Mouse (Mus musculus): ENCODE results near the gene Timm44. TPM values are rescaled to one million over a fixed set of nuclear protein-coding genes. Genes with fewer than 3 reads are reported as not detected.
A peak's percentile ranks its signal among the peaks of the same experiment; 100 is the strongest.

Gene Timm44
- polyA plus RNA-seq, 1 experiment from 2014 or later, result 105 TPM

GRCm38 (mm10) chr8:4292738-4293137, 17.0 kb upstream of the Timm44 start:
- no peaks in the 10 kb centered on the region for H3K27me3 ChIP-seq (replicated peaks; ENCODE audit: control insufficient read depth, insufficient read depth, low read length)
- WGBS, result 91% methylated on average over 5 of the region's 5 CpGs
- no peaks in the 10 kb centered on the region for H3K4me1 ChIP-seq (replicated peaks; ENCODE audit: control insufficient read depth, insufficient read depth, low read length)
- no peak overlapping the region for H3K4me2 ChIP-seq
- ATAC-seq (replicated peaks; ENCODE audit: low FRiP score) (no peak), DNase-seq (ENCODE audit: low spot score) (no peak)
- no peak overlapping the region for H3K4me3 ChIP-seq (ENCODE audit: low read depth, low read length)
- peaks cover 43% of the 10 kb centered on the region for H3K36me3 ChIP-seq (ENCODE audit: control insufficient read depth, insufficient read depth, low read length)
- H3K9ac ChIP-seq (ENCODE audit: low read depth, low read length), result no peak overlapping the region
- no peaks in the 10 kb centered on the region for H3K9me3 ChIP-seq (ENCODE audit: control insufficient read depth, low read length)
- H3K27ac ChIP-seq (ENCODE audit: low read depth, low read length), result no peak overlapping the region

- DNase-seq (ENCODE audit: low spot score) (no peak), ATAC-seq (replicated peaks; ENCODE audit: low FRiP score) (no peak)
- Histone ChIP-seq H3K27me3 (replicated peaks; ENCODE audit: control insufficient read depth, insufficient read depth, low read length) (no peaks in the 10 kb centered on the region), H3K9ac (ENCODE audit: low read depth, low read length) (peak overlapping the region; percentile 90), H3K9me3 (ENCODE audit: control insufficient read depth, low read length) (no peaks in the 10 kb centered on the region), H3K36me3 (ENCODE audit: control insufficient read depth, insufficient read depth, low read length) (peaks cover 17% of the 10 kb centered on the region), H3K27ac (ENCODE audit: low read depth, low read length) (peak overlapping the region; percentile 75), H3K4me2 (peak overlapping the region; percentile 83), H3K4me1 (replicated peaks; ENCODE audit: control insufficient read depth, insufficient read depth, low read length) (peaks cover 5% of the 10 kb centered on the region), H3K4me3 (ENCODE audit: low read depth, low read length) (peak overlapping the region; percentile 76)
- 26% methylated on average over 9 of the region's 9 CpGs for WGBS
These were observed 375 bp upstream of the Timm44 start for GRCm38 (mm10) chr8:4276111-4276465.

- H3K27ac ChIP-seq (ENCODE audit: low read depth, low read length), result no peak overlapping the region
- no peak for DNase-seq (ENCODE audit: low spot score)
- 93% methylated on average over 6 of the region's 6 CpGs for WGBS
- no peak overlapping the region for H3K9ac ChIP-seq (ENCODE audit: low read depth, low read length)
- H3K4me2 ChIP-seq, result no peak overlapping the region
- H3K27me3 ChIP-seq (replicated peaks; ENCODE audit: control insufficient read depth, insufficient read depth, low read length), result no peaks in the 10 kb centered on the region
- peaks cover under 1% of the 10 kb centered on the region for H3K4me1 ChIP-seq (replicated peaks; ENCODE audit: control insufficient read depth, insufficient read depth, low read length)
- H3K36me3 ChIP-seq (ENCODE audit: control insufficient read depth, insufficient read depth, low read length), result peaks cover 62% of the 10 kb centered on the region
- H3K9me3 ChIP-seq (ENCODE audit: control insufficient read depth, low read length), result no peaks in the 10 kb centered on the region
- H3K4me3 ChIP-seq (ENCODE audit: low read depth, low read length), result no peak overlapping the region
- ATAC-seq (replicated peaks; ENCODE audit: low FRiP score), result no peak
These were observed 6.1 kb downstream of the Timm44 start for GRCm38 (mm10) chr8:4269609-4270008.

- H3K27ac ChIP-seq (ENCODE audit: low read depth, low read length), result no peak overlapping the region
- H3K4me1 ChIP-seq (replicated peaks; ENCODE audit: control insufficient read depth, insufficient read depth, low read length), result no peaks in the 10 kb centered on the region
- H3K4me2 ChIP-seq, result no peak overlapping the region
- H3K36me3 ChIP-seq (ENCODE audit: control insufficient read depth, insufficient read depth, low read length), result peaks cover 57% of the 10 kb centered on the region
- DNase-seq (ENCODE audit: low spot score) (no peak), ATAC-seq (replicated peaks; ENCODE audit: low FRiP score) (peak; percentile 68)
- H3K9ac ChIP-seq (ENCODE audit: low read depth, low read length), result no peak overlapping the region
- no peak overlapping the region for H3K4me3 ChIP-seq (ENCODE audit: low read depth, low read length)
- H3K27me3 ChIP-seq (replicated peaks; ENCODE audit: control insufficient read depth, insufficient read depth, low read length), result no peaks in the 10 kb centered on the region
- no peaks in the 10 kb centered on the region for H3K9me3 ChIP-seq (ENCODE audit: control insufficient read depth, low read length)
- 85% methylated on average over 15 of the region's 15 CpGs for WGBS
These were observed 8.1 kb downstream of the Timm44 start for GRCm38 (mm10) chr8:4267627-4268026.

GRCm38 (mm10) chr8:4265160-4265914, 10.4 kb downstream of the Timm44 start:
- DNase-seq (ENCODE audit: low spot score), result no peak
- Histone ChIP-seq H3K36me3 (ENCODE audit: control insufficient read depth, insufficient read depth, low read length) (peaks cover 60% of the 10 kb centered on the region), H3K9ac (ENCODE audit: low read depth, low read length) (no peak overlapping the region), H3K4me3 (ENCODE audit: low read depth, low read length) (no peak overlapping the region), H3K27ac (ENCODE audit: low read depth, low read length) (no peak overlapping the region), H3K9me3 (ENCODE audit: control insufficient read depth, low read length) (no peaks in the 10 kb centered on the region), H3K27me3 (replicated peaks; ENCODE audit: control insufficient read depth, insufficient read depth, low read length) (no peaks in the 10 kb centered on the region), H3K4me2 (no peak overlapping the region), H3K4me1 (replicated peaks; ENCODE audit: control insufficient read depth, insufficient read depth, low read length) (no peaks in the 10 kb centered on the region)
- WGBS, result 92% methylated on average over 15 of the region's 15 CpGs
- ATAC-seq (replicated peaks; ENCODE audit: low FRiP score), result no peak

- WGBS, result 85% methylated on average over 8 of the region's 8 CpGs
- Histone ChIP-seq H3K27me3 (replicated peaks; ENCODE audit: control insufficient read depth, insufficient read depth, low read length) (no peaks in the 10 kb centered on the region), H3K9ac (ENCODE audit: low read depth, low read length) (no peak overlapping the region), H3K9me3 (ENCODE audit: control insufficient read depth, low read length) (no peaks in the 10 kb centered on the region), H3K4me2 (no peak overlapping the region), H3K27ac (ENCODE audit: low read depth, low read length) (no peak overlapping the region), H3K36me3 (ENCODE audit: control insufficient read depth, insufficient read depth, low read length) (peaks cover 56% of the 10 kb centered on the region), H3K4me1 (replicated peaks; ENCODE audit: control insufficient read depth, insufficient read depth, low read length) (peaks cover 11% of the 10 kb centered on the region), H3K4me3 (ENCODE audit: low read depth, low read length) (no peak overlapping the region)
- ATAC-seq (replicated peaks; ENCODE audit: low FRiP score), result no peak
- no peak for DNase-seq (ENCODE audit: low spot score)
These were observed 12.5 kb downstream of the Timm44 start for GRCm38 (mm10) chr8:4263105-4263791.

GRCm38 (mm10) chr8:4259805-4260170, 15.9 kb downstream of the Timm44 start:
- no peak for ATAC-seq (replicated peaks; ENCODE audit: low FRiP score)
- H3K9me3 ChIP-seq (ENCODE audit: control insufficient read depth, low read length), result no peaks in the 10 kb centered on the region
- no peak overlapping the region; the same call in 1 of the 2 replicates for H3K27ac ChIP-seq (ENCODE audit: low read depth, low read length)
- no peak overlapping the region for H3K4me2 ChIP-seq
- H3K36me3 ChIP-seq (ENCODE audit: control insufficient read depth, insufficient read depth, low read length), result peaks cover 36% of the 10 kb centered on the region
- no peak for DNase-seq (ENCODE audit: low spot score)
- peaks cover 15% of the 10 kb centered on the region for H3K4me1 ChIP-seq (replicated peaks; ENCODE audit: control insufficient read depth, insufficient read depth, low read length)
- no peak overlapping the region for H3K4me3 ChIP-seq (ENCODE audit: low read depth, low read length)
- no peaks in the 10 kb centered on the region for H3K27me3 ChIP-seq (replicated peaks; ENCODE audit: control insufficient read depth, insufficient read depth, low read length)
- H3K9ac ChIP-seq (ENCODE audit: low read depth, low read length), result no peak overlapping the region
- 87% methylated on average over 4 of the region's 4 CpGs for WGBS

- 10% methylated on average over 27 of the region's 33 CpGs for WGBS
- Histone ChIP-seq H3K4me2 (peak within 1 kb of the TSS; percentile 99), H3K36me3 (ENCODE audit: control insufficient read depth, insufficient read depth, low read length) (peaks cover 36% of the 10 kb centered on the region)
These were observed 16.4 kb downstream of the Timm44 start, which contains the start of gene Ctxn1 for GRCm38 (mm10) chr8:4259125-4259804. TSS of gene Ctxn1 (minus strand) at chr8:4259274.

More at GRCm38 (mm10) chr8:4259125-4259804, 16.4 kb downstream of the Timm44 start, which contains the start of gene Ctxn1:
- DNase-seq (ENCODE audit: low spot score) (peak; percentile 98), ATAC-seq (replicated peaks; ENCODE audit: low FRiP score) (peak; percentile 92)
- H3K9ac ChIP-seq (ENCODE audit: low read depth, low read length), result peak within 1 kb of the TSS; percentile 68
- H3K27ac ChIP-seq (ENCODE audit: low read depth, low read length), result peak within 1 kb of the TSS; percentile 55; the same call in 1 of the 2 replicates
- no peaks in the 10 kb centered on the region for H3K27me3 ChIP-seq (replicated peaks; ENCODE audit: control insufficient read depth, insufficient read depth, low read length)
- peaks cover 15% of the 10 kb centered on the region for H3K4me1 ChIP-seq (replicated peaks; ENCODE audit: control insufficient read depth, insufficient read depth, low read length)
- no peaks in the 10 kb centered on the region for H3K9me3 ChIP-seq (ENCODE audit: control insufficient read depth, low read length)
- peak within 1 kb of the TSS; percentile 70 for H3K4me3 ChIP-seq (ENCODE audit: low read depth, low read length)

Data from liver, embryonic 11.5 days (tissue).